Mouse (Mus musculus): ENCODE measurements around the gene Ift27. TPM values are rescaled to one million over a fixed set of nuclear protein-coding genes. Genes with fewer than 3 reads are reported as not detected.

Ift27 gene
- polyA plus RNA-seq, 1 experiment from 2014 or later: 32.2 TPM

DNA sequence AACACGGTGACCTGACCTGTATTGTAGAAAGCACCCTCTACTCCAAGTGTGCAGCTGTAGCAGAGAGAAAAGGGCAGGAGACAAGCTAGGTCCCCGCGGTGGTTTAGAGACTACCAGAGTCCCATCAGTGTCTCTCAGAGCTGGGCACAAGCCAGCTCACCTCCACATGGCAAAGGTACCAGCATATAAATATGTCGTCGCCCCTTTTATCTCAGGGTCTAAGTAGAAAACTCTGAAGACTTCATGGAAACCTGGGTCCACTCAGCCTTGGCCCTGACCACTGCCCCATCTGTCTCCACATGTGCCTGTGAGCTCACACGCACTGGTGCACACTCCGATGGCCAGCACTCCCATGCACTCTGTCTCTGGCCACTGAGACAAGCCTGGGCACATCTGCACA, 15.7 kb upstream of the Ift27 start:
- ATAC-seq (no peak), DNase-seq (ENCODE audit: low read depth, low spot score) (no peak)
- peaks cover 51% of the 10 kb centered on the region for H3K27me3 ChIP-seq
- no peak for TF ChIP-seq CTCF (IDR thresholded peaks at IDR 0.05)
- ChIA-PET POLR2A (no interaction called here), CTCF (interaction anchor here (1.1 to 1.7 kb wide), 2 partner anchors 12 to 50 kb away, joined by 4 to 5 read pairs; no protein-coding TSS in a partner anchor)
- in situ Hi-C loops (cut with MboI; ENCODE audit: low pct_unique_long_range_greater_than_20kb): no loop called here

DNA sequence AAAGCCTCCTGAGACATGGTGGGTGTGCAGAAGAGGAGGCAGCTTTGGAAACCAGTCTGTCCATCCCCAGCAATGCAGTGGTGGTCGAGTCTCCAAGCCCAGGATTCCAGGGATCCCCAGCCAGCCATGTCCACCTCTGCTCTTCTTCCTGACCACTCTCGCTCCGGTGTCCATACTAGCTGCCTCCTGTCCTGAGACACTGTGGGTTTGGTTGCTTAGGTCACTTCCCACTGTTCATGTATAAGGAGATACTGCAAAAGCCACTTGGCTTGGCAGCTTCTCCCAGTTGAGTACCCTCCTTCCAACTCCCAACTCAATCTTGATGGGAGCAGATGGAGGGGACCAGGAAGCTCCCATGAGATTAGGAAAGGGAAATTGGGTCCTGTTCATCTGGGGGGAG, 14.6 kb upstream of the Ift27 start:
- H3K27me3 ChIP-seq: peaks cover 56% of the 10 kb centered on the region
- ChIA-PET CTCF (interaction anchor here (1.5 to 1.7 kb wide), 2 partner anchors 11 to 51 kb away, joined by 5 to 8 read pairs; no protein-coding TSS in a partner anchor), POLR2A (no interaction called here)
- no peak for DNase-seq (ENCODE audit: low read depth, low spot score)
- in situ Hi-C loops (cut with MboI; ENCODE audit: low pct_unique_long_range_greater_than_20kb): no loop called here
- TF ChIP-seq CTCF (IDR thresholded peaks at IDR 0.05): no peak
- ATAC-seq: no peak

DNA sequence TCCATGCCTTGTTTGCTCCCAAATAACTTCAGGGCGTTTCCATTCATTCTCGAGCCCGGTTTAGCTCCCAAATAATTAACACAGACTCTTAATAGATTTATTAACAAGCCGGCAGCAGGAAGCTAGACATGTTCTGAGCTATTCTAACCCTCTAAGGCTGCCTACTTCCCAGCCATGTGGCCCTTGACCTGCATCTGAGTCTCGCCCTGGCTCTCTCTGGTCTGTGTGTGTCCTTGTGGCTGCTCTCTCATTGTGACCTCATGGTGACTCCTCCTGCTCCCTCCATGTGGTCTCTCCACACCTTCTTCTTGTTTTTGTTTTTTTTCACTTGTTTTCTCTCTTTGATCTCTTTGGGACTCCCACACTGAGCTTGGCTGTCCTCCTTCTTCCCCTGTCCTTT, 13.0 kb upstream of the Ift27 start:
- CTCF ChIA-PET: interaction anchor here (0.7 to 1.5 kb wide), 4 partner anchors 20 to 136 kb away, joined by 3 to 8 read pairs (median 5); partner anchors contain the start of gene Pvalb
- no peak for ATAC-seq
- in situ Hi-C loops (cut with MboI; ENCODE audit: low pct_unique_long_range_greater_than_20kb): no loop called here

DNA sequence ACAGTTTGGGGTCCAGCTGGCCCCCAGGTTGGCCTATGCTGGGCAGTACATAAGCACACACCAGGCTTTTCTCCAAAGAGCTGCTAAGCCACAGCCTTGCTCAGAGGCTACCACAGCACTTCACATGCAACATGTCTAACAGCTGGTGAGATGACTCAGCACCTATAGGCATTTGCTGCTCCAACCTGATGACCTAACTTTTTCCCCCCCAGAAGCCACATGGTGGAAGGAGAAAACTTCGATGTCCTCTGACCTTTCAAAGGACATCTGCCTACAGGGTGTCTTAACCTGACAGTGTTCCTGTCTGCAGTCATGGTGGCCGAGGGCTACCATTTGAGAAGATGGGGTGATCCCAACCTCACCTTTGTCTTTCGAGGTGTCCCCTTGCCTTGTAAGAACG, 11.7 kb upstream of the Ift27 start:
- POLR2A ChIA-PET: no interaction called here
- CTCF ChIA-PET: interaction anchor here (1.5 kb wide), 1 partner anchor 54 kb away, joined by 7 read pairs; no protein-coding TSS in a partner anchor
- peaks cover 47% of the 10 kb centered on the region for H3K27me3 ChIP-seq
- TF ChIP-seq CTCF (IDR thresholded peaks at IDR 0.05): no peak
- no peak for DNase-seq (ENCODE audit: low read depth, low spot score)
- in situ Hi-C loops (cut with MboI; ENCODE audit: low pct_unique_long_range_greater_than_20kb): no loop called here
- no peak for ATAC-seq

More for the DNA sequence above, 13.0 kb upstream of the Ift27 start:
- DNase-seq (ENCODE audit: low read depth, low spot score): no peak
- peaks cover 57% of the 10 kb centered on the region for H3K27me3 ChIP-seq
- POLR2A ChIA-PET: interaction anchor here (0.6 kb wide), 1 partner anchor 266 kb away, joined by 3 read pairs; no protein-coding TSS in a partner anchor
- TF ChIP-seq CTCF (IDR thresholded peaks at IDR 0.05): no peak

DNA sequence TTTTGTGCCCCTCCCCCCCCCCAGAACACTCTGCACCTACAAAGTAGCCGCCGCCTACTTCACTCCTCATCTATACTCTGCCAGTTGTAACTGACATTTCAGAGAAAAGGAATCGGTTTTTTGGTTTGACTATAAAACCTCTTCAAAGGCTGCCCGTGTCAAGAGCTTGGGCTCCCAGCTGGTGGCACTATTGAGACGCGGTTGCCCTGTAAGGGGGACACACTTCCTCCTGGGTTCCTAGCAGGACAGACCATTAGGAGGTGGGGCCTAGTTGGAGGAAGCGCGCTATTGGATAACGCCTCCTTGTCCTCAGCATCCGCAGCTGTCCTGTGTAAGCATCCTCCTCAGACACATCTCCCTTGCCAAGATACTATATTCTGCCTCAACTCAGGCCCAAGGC, 10.9 kb upstream of the Ift27 start:
- ChIA-PET POLR2A (interaction anchor here (0.5 kb wide), 1 partner anchor 451 kb away, joined by 3 read pairs; no protein-coding TSS in a partner anchor), CTCF (interaction anchor here (0.8 kb wide), 1 partner anchor 54 kb away, joined by 3 read pairs; no protein-coding TSS in a partner anchor)
- ATAC-seq (no peak), DNase-seq (ENCODE audit: low read depth, low spot score) (no peak)
- H3K27me3 ChIP-seq: peaks cover 40% of the 10 kb centered on the region
- in situ Hi-C loops (cut with MboI; ENCODE audit: low pct_unique_long_range_greater_than_20kb): loop anchor here (5.0 kb wide), 2 partner anchors 62 to 347 kb away; partner anchors contain the start of gene C1qtnf6
- no peak for TF ChIP-seq CTCF (IDR thresholded peaks at IDR 0.05)

DNA sequence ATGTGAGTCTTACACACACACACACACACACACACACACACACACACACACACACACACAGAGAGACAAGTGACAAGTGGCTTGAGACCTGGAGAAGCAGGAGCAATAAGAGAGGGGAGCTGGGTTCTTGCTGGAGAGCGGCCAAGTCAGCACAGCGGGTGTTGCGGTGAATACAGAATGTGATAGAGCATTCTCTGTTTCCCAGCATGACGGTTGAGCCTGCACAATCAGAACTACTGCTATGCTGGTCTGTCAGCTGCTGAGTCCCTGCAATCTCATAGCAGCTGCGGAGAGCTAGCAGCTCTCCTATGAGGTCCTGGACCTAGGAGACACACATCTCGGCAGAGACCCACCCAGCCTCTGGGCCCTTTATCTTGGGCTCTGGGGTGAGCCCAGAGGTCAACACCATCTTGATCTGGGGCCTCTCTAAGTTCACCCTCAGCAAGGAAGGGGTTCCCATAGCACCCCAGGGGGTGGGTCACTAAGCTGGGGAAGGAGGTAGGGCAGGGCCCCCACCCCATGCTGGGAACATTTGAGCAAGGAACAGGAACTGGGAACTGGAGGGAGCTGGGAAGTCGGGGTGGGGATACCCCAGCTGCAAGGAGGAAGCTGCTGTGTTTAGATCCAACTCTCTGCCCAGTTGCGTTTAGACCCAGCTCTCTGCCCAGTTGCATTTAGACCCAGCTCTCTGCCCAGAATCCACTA, 7.9 kb upstream of the Ift27 start:
- H3K27me3 ChIP-seq: peaks cover 26% of the 10 kb centered on the region
- POLR2A ChIA-PET: no interaction called here
- in situ Hi-C loops (cut with MboI; ENCODE audit: low pct_unique_long_range_greater_than_20kb): loop anchor here (5.0 kb wide), 2 partner anchors 65 to 350 kb away; partner anchors contain the start of gene C1qtnf6

DNA sequence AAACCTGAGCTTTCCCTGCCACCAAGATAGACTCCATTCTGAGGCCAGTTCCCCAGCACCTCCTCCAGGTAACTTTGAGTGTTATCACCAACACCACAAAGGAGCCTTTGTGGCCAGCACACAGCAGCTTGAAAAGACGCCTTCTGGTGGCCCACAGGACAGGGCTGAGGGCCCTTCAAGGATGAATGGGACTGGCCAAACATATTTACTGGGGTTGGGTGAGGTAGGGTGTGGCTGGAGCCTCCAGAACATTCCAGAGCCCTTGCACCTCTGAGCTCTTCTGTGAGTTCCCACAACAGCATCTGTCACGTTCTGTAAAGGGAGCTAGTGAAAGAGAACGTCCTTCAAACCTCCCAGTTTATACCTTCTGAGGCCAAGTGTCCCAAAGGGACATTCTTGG, 5.9 kb upstream of the Ift27 start:
- ChIA-PET CTCF (interaction anchor here (0.7 to 3.7 kb wide), 3 partner anchors 9 to 32 kb away, joined by 3 to 13 read pairs (median 3); partner anchors contain the start of gene Pvalb), POLR2A (no interaction called here)
- H3K27me3 ChIP-seq: peaks cover 21% of the 10 kb centered on the region
- in situ Hi-C loops (cut with MboI; ENCODE audit: low pct_unique_long_range_greater_than_20kb): loop anchor here (5.0 kb wide), 2 partner anchors 68 to 353 kb away; partner anchors contain the start of gene C1qtnf6
- no peak for ATAC-seq
- no peak for DNase-seq (ENCODE audit: low read depth, low spot score)
- TF ChIP-seq CTCF (IDR thresholded peaks at IDR 0.05): no peak

More for the DNA sequence above, 7.9 kb upstream of the Ift27 start:
- TF ChIP-seq CTCF (IDR thresholded peaks at IDR 0.05): no peak
- CTCF ChIA-PET: interaction anchor here (1.6 kb wide), 1 partner anchor 58 kb away, joined by 7 read pairs; no protein-coding TSS in a partner anchor
- DNase-seq (ENCODE audit: low read depth, low spot score) (no peak), ATAC-seq (no peak)

DNA sequence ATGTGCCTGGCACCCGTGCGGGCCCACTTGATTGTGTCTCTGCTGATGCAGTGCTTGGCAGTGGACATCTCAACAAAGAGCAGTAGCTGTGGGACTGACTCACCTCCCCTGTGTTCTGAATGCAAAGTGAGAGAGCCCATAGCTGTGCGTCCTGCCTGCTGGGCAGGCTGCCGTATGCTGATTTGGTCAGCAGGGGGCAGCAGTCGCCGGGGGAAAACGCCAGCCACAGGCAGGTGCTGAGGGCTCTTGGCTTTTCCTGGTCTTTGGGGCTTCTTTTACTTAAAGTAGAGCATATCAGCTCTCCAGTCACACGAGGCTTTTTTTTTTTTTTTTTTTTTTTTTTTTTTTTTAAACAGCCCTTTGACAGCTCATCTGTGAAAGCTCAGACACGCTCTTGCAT, 4.5 kb upstream of the Ift27 start:
- in situ Hi-C loops (cut with MboI; ENCODE audit: low pct_unique_long_range_greater_than_20kb): no loop called here
- H3K27me3 ChIP-seq: peaks cover 13% of the 10 kb centered on the region
- DNase-seq (ENCODE audit: low read depth, low spot score) (no peak), ATAC-seq (peak; percentile 27)
- POLR2A ChIA-PET: no interaction called here
- no peak for TF ChIP-seq CTCF (IDR thresholded peaks at IDR 0.05)
- CTCF ChIA-PET: interaction anchor here (0.8 to 3.7 kb wide), 6 partner anchors 10 to 244 kb away, joined by 3 to 15 read pairs (median 4); partner anchors contain the start of gene Pvalb

DNA sequence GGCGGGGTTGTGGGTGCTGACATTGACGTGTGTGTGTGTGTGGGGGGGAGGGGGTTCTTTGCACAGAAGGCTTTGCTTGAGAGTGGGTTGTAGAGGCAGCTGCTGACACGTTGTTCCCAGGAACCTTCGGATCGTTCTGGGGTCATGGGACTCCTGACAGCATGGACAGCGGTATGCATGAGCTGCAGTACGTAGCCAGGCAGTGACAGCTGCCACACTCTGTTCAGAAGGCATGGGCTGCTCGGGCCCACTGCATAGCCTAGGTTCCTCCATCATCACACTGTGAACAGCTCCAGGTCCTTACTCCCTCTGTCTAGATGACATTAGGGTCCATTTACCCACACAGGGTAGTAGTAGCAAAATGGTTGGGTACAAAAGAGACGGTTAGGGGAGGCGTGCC, 3.4 kb upstream of the Ift27 start:
- peaks cover 6% of the 10 kb centered on the region for H3K27me3 ChIP-seq
- CTCF ChIA-PET: interaction anchor here (1.9 to 3.7 kb wide), 4 partner anchors 11 to 63 kb away, joined by 4 to 15 read pairs (median 9); partner anchors contain the start of gene Pvalb
- POLR2A ChIA-PET: interaction anchor here (0.7 kb wide), 1 partner anchor 389 kb away, joined by 3 read pairs; no protein-coding TSS in a partner anchor
- in situ Hi-C loops (cut with MboI; ENCODE audit: low pct_unique_long_range_greater_than_20kb): no loop called here
- no peak for TF ChIP-seq CTCF (IDR thresholded peaks at IDR 0.05)
- DNase-seq (ENCODE audit: low read depth, low spot score): no peak
- ATAC-seq: no peak

DNA sequence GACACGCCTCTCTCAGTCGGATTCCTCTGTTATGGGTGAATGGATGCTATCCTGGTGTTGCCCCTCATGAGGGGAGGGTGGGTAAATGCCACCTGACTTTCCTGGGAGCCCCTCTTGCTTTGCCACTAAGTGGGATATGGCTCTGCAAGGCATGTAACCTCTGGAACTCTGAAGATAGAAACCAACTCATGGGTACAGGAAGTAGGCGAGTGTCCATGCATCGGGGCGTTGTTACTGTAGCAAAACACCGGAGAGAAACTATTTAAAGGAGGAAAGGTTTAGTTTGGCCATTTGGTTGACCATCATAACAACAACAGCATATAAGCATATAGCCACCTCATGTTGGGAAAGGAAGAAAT, 959 bp upstream of the Ift27 start:
- TF ChIP-seq CTCF (IDR thresholded peaks at IDR 0.05): no peak
- no peaks in the 10 kb centered on the region for H3K27me3 ChIP-seq
- in situ Hi-C loops (cut with MboI; ENCODE audit: low pct_unique_long_range_greater_than_20kb): loop anchor here (5.0 kb wide), 1 partner anchor 243 kb away; no protein-coding TSS in a partner anchor
- ChIA-PET POLR2A (no interaction called here), CTCF (no interaction called here)
- DNase-seq (ENCODE audit: low read depth, low spot score): no peak
- no peak for ATAC-seq

Data from Patski (cell line).